Mouse (Mus musculus) liver, adult 2 months (tissue): ENCODE measurements at regions not wholly inside any gene's neighbourhood (a gene's known extent, or its start where the extent isn't known, plus 50 kb on each side); places are given as distances from the start of the nearest gene placed in this dataset.

Experiments used
- CTCF ChIP-seq: fragments of 200-500 bp; IDR thresholded peaks from 2 replicates; pipeline ENCODE4 v1.5.1; 2011; ENCODE audit warnings: low read depth, low read length, control low read depth
- POLR2A ChIP-seq: fragments of 200-500 bp; IDR thresholded peaks from 2 replicates; pipeline ENCODE4 v1.6.1; 2011; ENCODE audit warnings: low read length, control low read depth; ENCODE audit not compliant: insufficient read depth; ENCODE audit errors: extremely low read depth

DNA sequence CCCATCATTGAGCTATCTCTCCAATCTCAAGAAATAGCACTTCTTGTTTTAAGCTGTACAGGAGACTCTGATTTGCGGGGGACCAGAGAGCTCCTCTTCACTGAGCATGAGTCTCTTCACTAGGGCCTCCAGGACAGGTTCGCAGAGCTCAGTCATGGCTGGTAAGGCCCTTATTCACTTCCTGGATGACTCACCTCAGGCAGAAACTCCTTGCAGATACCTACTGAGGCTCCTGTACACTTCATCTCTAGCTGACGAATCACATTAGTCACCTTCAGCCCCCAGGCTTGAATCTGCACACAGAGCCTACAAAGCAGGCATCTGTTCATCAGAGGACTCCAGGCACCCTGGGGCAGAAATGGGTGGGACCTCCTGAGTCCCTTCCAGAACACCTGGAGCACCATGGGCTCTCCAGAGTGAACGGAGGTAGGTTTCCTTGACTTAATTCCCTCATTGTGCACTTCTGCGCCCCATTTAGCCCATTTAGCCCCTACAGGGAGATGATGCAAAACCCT lies 172.8 kb downstream of the Wdr11 start:
- TF ChIP-seq CTCF (no peak), POLR2A (no peak)
